Mouse (Mus musculus): ENCODE data around the gene Faap20. TPM values are rescaled to one million over a fixed set of nuclear protein-coding genes. Genes with fewer than 3 reads are reported as not detected.

Gene Faap20
- polyA plus RNA-seq (2015; fragmentation: Nextera tagmentation; extraction: Ambion mirVana) = 60.3 and 70.4 TPM in 2 replicates

- Histone ChIP-seq H3K4me1 (ENCODE audit: control insufficient read depth, insufficient read depth, low read length) (peaks cover 23% of the 10 kb centered on the region), H3K36me3 (ENCODE audit: control insufficient read depth, insufficient read depth, low read length) (no peaks in the 10 kb centered on the region), H3K4me2 (ENCODE audit: low read depth, low read length) (peak within 1 kb of the TSS; percentile 92), H3K4me3 (ENCODE audit: low read length) (peak within 1 kb of the TSS; percentile 63), H3K27ac (ENCODE audit: low read length) (peak within 1 kb of the TSS; percentile 99), H3K27me3 (replicated peaks; ENCODE audit: control insufficient read depth, insufficient read depth, low read length) (no peaks in the 10 kb centered on the region), H3K9me3 (ENCODE audit: control insufficient read depth, low read length) (no peaks in the 10 kb centered on the region), H3K9ac (ENCODE audit: low read depth, low read length) (peak within 1 kb of the TSS; percentile 86)
- WGBS = under 1% methylated on average over 47 of the region's 58 CpGs
- ATAC-seq = peak; percentile 89
Observed at GRCm38 (mm10) chr4:155249648-155250351, at the start of gene Faap20. Gene Faap20 (plus strand): TSS chr4:155249802.

- H3K9me3 ChIP-seq (ENCODE audit: control insufficient read depth, low read length) = no peaks in the 10 kb centered on the region
- no peaks in the 10 kb centered on the region for H3K36me3 ChIP-seq (ENCODE audit: control insufficient read depth, insufficient read depth, low read length)
- H3K27ac ChIP-seq (ENCODE audit: low read length) = peak overlapping the region; percentile 16; the same call in 1 of the 2 replicates
- H3K4me2 ChIP-seq (ENCODE audit: low read depth, low read length) = no peak overlapping the region
- WGBS = 80% methylated on average over 3 of the region's 3 CpGs
- peaks cover 75% of the 10 kb centered on the region for H3K4me1 ChIP-seq (ENCODE audit: control insufficient read depth, insufficient read depth, low read length)
- no peak overlapping the region for H3K4me3 ChIP-seq (ENCODE audit: low read length)
- H3K9ac ChIP-seq (ENCODE audit: low read depth, low read length) = no peak overlapping the region
- no peak for ATAC-seq
- no peaks in the 10 kb centered on the region for H3K27me3 ChIP-seq (replicated peaks; ENCODE audit: control insufficient read depth, insufficient read depth, low read length)
Observed at GRCm38 (mm10) chr4:155200861-155201390, 48.7 kb upstream of the Faap20 start.

- H3K27me3 ChIP-seq (replicated peaks; ENCODE audit: control insufficient read depth, insufficient read depth, low read length) = no peaks in the 10 kb centered on the region
- ATAC-seq = peak; percentile 38
Observed at GRCm38 (mm10) chr4:155201764-155202163, 47.8 kb upstream of the Faap20 start.

GRCm38 (mm10) chr4:155205919-155206318, 43.7 kb upstream of the Faap20 start:
- H3K4me2 ChIP-seq (ENCODE audit: low read depth, low read length) = peak overlapping the region; percentile 53
- 50% methylated on average over 6 of the region's 6 CpGs for WGBS
- peak overlapping the region; percentile 16 for H3K4me3 ChIP-seq (ENCODE audit: low read length)
- H3K27me3 ChIP-seq (replicated peaks; ENCODE audit: control insufficient read depth, insufficient read depth, low read length) = no peaks in the 10 kb centered on the region
- H3K4me1 ChIP-seq (ENCODE audit: control insufficient read depth, insufficient read depth, low read length) = peaks cover 76% of the 10 kb centered on the region
- H3K36me3 ChIP-seq (ENCODE audit: control insufficient read depth, insufficient read depth, low read length) = 0 out of 2 replicates have a peak, but pooled peaks cover 7% of the 10 kb centered on the region
- H3K9me3 ChIP-seq (ENCODE audit: control insufficient read depth, low read length) = no peaks in the 10 kb centered on the region
- peak; percentile 86 for ATAC-seq
- no peak overlapping the region; the same call in 1 of the 2 replicates for H3K9ac ChIP-seq (ENCODE audit: low read depth, low read length)
- peak overlapping the region; percentile 88 for H3K27ac ChIP-seq (ENCODE audit: low read length)

More at GRCm38 (mm10) chr4:155201764-155202163, 47.8 kb upstream of the Faap20 start:
- Histone ChIP-seq H3K27ac (ENCODE audit: low read length) (peak overlapping the region; percentile 6; the same call in 1 of the 2 replicates), H3K4me1 (ENCODE audit: control insufficient read depth, insufficient read depth, low read length) (peaks cover 74% of the 10 kb centered on the region), H3K36me3 (ENCODE audit: control insufficient read depth, insufficient read depth, low read length) (no peaks in the 10 kb centered on the region), H3K9me3 (ENCODE audit: control insufficient read depth, low read length) (no peaks in the 10 kb centered on the region), H3K4me2 (ENCODE audit: low read depth, low read length) (no peak overlapping the region), H3K4me3 (ENCODE audit: low read length) (no peak overlapping the region), H3K9ac (ENCODE audit: low read depth, low read length) (no peak overlapping the region)
- WGBS = 76% methylated on average over 7 of the region's 7 CpGs

GRCm38 (mm10) chr4:155206498-155206897, 43.1 kb upstream of the Faap20 start:
- Histone ChIP-seq H3K27ac (ENCODE audit: low read length) (peak overlapping the region; percentile 72), H3K4me1 (ENCODE audit: control insufficient read depth, insufficient read depth, low read length) (peaks cover 70% of the 10 kb centered on the region)

GRCm38 (mm10) chr4:155207841-155208240, 41.8 kb upstream of the Faap20 start:
- WGBS = 56% methylated on average over 3 of the region's 3 CpGs
- H3K4me3 ChIP-seq (ENCODE audit: low read length) = no peak overlapping the region
- ATAC-seq = no peak
- peak overlapping the region; percentile 1; the same call in 1 of the 2 replicates for H3K4me2 ChIP-seq (ENCODE audit: low read depth, low read length)
- peak overlapping the region; percentile 62 for H3K27ac ChIP-seq (ENCODE audit: low read length)
- H3K27me3 ChIP-seq (replicated peaks; ENCODE audit: control insufficient read depth, insufficient read depth, low read length) = no peaks in the 10 kb centered on the region
- H3K36me3 ChIP-seq (ENCODE audit: control insufficient read depth, insufficient read depth, low read length) = 0 out of 2 replicates have a peak, but pooled peaks cover 8% of the 10 kb centered on the region
- H3K9me3 ChIP-seq (ENCODE audit: control insufficient read depth, low read length) = no peaks in the 10 kb centered on the region
- no peak overlapping the region for H3K9ac ChIP-seq (ENCODE audit: low read depth, low read length)
- H3K4me1 ChIP-seq (ENCODE audit: control insufficient read depth, insufficient read depth, low read length) = peaks cover 59% of the 10 kb centered on the region

More at GRCm38 (mm10) chr4:155206498-155206897, 43.1 kb upstream of the Faap20 start:
- Histone ChIP-seq H3K9me3 (ENCODE audit: control insufficient read depth, low read length) (no peaks in the 10 kb centered on the region), H3K4me2 (ENCODE audit: low read depth, low read length) (peak overlapping the region; percentile 31), H3K4me3 (ENCODE audit: low read length) (no peak overlapping the region), H3K9ac (ENCODE audit: low read depth, low read length) (no peak overlapping the region), H3K36me3 (ENCODE audit: control insufficient read depth, insufficient read depth, low read length) (0 out of 2 replicates have a peak, but pooled peaks cover 8% of the 10 kb centered on the region), H3K27me3 (replicated peaks; ENCODE audit: control insufficient read depth, insufficient read depth, low read length) (no peaks in the 10 kb centered on the region)
- ATAC-seq = no peak
- 54% methylated on average over 7 of the region's 8 CpGs for WGBS

GRCm38 (mm10) chr4:155208613-155209012, 41.0 kb upstream of the Faap20 start:
- no peak overlapping the region for H3K9ac ChIP-seq (ENCODE audit: low read depth, low read length)
- H3K4me3 ChIP-seq (ENCODE audit: low read length) = no peak overlapping the region
- WGBS = 53% methylated on average over 7 of the region's 7 CpGs
- peak overlapping the region; percentile 62; the same call in 1 of the 2 replicates for H3K27ac ChIP-seq (ENCODE audit: low read length)
- H3K9me3 ChIP-seq (ENCODE audit: control insufficient read depth, low read length) = no peaks in the 10 kb centered on the region
- no peaks in the 10 kb centered on the region for H3K27me3 ChIP-seq (replicated peaks; ENCODE audit: control insufficient read depth, insufficient read depth, low read length)
- no peak overlapping the region for H3K4me2 ChIP-seq (ENCODE audit: low read depth, low read length)
- ATAC-seq = no peak
- H3K4me1 ChIP-seq (ENCODE audit: control insufficient read depth, insufficient read depth, low read length) = peaks cover 60% of the 10 kb centered on the region
- 0 out of 2 replicates have a peak, but pooled peaks cover 8% of the 10 kb centered on the region for H3K36me3 ChIP-seq (ENCODE audit: control insufficient read depth, insufficient read depth, low read length)

GRCm38 (mm10) chr4:155209079-155209478, 40.5 kb upstream of the Faap20 start:
- ATAC-seq = no peak
- Histone ChIP-seq H3K4me1 (ENCODE audit: control insufficient read depth, insufficient read depth, low read length) (peaks cover 63% of the 10 kb centered on the region), H3K27me3 (replicated peaks; ENCODE audit: control insufficient read depth, insufficient read depth, low read length) (no peaks in the 10 kb centered on the region), H3K36me3 (ENCODE audit: control insufficient read depth, insufficient read depth, low read length) (0 out of 2 replicates have a peak, but pooled peaks cover 8% of the 10 kb centered on the region), H3K4me3 (ENCODE audit: low read length) (no peak overlapping the region), H3K27ac (ENCODE audit: low read length) (no peak overlapping the region), H3K9me3 (ENCODE audit: control insufficient read depth, low read length) (no peaks in the 10 kb centered on the region), H3K4me2 (ENCODE audit: low read depth, low read length) (no peak overlapping the region), H3K9ac (ENCODE audit: low read depth, low read length) (no peak overlapping the region)

GRCm38 (mm10) chr4:155209494-155209893, 40.1 kb upstream of the Faap20 start:
- no peaks in the 10 kb centered on the region for H3K9me3 ChIP-seq (ENCODE audit: control insufficient read depth, low read length)
- no peak for ATAC-seq
- no peak overlapping the region for H3K4me3 ChIP-seq (ENCODE audit: low read length)
- no peak overlapping the region for H3K4me2 ChIP-seq (ENCODE audit: low read depth, low read length)
- no peaks in the 10 kb centered on the region for H3K27me3 ChIP-seq (replicated peaks; ENCODE audit: control insufficient read depth, insufficient read depth, low read length)
- peaks cover 63% of the 10 kb centered on the region for H3K4me1 ChIP-seq (ENCODE audit: control insufficient read depth, insufficient read depth, low read length)
- H3K9ac ChIP-seq (ENCODE audit: low read depth, low read length) = no peak overlapping the region
- WGBS = 91% methylated on average over 5 of the region's 5 CpGs
- H3K36me3 ChIP-seq (ENCODE audit: control insufficient read depth, insufficient read depth, low read length) = 0 out of 2 replicates have a peak, but pooled peaks cover 8% of the 10 kb centered on the region
- H3K27ac ChIP-seq (ENCODE audit: low read length) = no peak overlapping the region
